Mouse (Mus musculus): ENCODE measurements around the gene Slco2b1.
"Not testable (repeated sequence)": the region's sequence is repeated elsewhere in the genome, so short reads cannot be mapped to it uniquely, and the experiment has no call there.

The Slco2b1 gene

DNA sequence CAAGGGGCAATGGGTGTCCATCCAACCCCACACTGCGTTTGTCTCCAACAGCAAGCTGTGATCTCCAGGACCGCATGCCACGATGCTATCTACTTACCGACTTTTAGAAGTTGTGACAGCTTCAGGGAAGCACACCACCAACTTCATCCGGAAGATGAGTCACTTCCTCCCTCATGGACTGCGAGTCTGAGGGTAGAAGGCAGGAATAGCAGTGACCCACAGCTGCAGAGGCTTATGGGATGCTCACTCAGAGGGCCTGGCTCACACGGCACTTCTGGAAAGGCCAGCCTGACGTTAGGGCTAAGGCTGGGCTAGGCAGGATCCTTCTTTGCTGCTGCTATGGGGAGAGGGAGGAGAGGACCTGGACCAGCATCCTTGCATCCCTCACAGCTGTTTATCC lies at the start of gene Slco2b1:
Gene Slco2b1, minus strand, starts transcription at position 175 of the 400 bp plus-strand sequence.
- DNase-seq (ENCODE audit: extremely low spot score, low read depth, low spot score), result no peak

DNA sequence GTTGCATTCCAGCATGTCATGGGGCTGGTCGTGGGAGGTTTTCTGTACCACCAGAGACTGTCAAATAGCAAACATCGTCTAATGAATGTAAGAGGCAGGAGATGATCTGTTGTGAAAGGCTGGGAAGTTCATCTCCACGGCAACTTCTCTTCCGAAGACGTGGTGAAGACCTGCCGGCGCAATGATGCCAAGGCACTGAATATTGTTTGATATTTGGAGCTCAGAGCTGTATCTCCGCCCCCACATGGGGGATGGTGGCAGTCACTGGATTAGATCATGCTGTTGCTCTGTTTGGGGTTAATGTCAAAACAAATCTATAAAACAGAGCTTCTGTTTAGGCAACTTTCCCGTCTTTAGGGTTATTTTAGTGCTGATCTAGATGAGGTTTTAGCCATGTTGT lies 28.1 kb upstream of the Slco2b1 start:
- no peak for DNase-seq (ENCODE audit: extremely low spot score, low read depth, low spot score)

DNA sequence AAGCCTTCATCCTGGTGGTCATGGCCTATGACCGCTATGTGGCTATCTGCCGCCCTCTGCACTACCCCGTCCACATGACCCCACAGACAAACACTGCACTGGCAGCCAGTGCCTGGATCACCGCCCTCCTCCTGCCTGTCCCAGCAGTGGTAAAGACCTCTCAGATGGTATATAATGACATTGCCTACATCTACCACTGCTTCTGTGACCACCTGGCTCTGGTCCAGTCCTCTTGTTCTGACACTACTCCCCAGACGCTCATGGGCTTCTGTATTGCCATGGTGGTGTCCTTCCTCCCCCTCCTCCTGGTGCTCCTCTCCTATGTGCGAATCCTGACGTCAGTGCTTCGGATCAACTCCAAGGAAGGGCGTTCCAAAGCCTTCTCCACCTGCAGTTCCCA lies 24.4 kb upstream of the Slco2b1 start:
- DNase-seq (ENCODE audit: extremely low spot score, low read depth, low spot score), result not testable (repeated sequence)

DNA sequence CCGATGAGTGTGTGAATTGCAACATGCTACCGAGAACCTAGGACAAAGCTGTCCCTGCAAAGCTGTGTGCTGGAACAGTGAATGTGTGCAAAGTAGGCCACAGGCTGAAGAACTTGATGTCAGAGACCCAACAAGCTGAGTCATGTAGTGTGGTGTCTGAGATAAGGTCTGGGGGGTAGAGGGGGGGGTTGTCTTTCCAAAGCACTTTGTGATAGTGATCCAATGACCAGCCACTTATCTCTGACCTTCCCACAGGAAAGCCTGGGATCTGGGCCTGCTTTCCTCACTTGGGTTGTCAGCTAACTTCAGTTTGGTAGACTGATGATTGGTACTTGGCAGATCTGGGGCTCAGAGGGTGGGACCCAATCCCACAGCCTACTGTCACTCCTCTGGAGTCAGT lies 23.5 kb upstream of the Slco2b1 start:
- DNase-seq (ENCODE audit: extremely low spot score, low read depth, low spot score), result no peak

DNA sequence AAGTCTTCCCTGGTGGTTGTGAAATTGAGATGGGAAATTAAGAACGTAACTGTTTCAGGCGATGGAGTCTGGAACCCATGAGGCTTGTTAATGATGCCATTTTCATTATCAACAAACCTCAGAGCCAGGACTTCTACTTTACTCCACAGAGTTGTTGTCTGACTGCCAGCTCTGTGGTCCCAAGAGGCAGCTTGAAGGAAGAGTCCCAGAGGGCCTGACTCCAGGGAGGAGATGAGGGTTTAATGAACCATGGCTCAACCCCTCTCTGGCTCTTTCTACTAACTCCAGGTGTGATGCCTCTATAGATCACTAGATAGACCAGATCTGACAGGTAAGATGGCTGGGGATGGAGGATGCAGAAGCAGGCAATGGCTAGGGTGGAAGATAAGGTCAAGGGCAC lies 18.8 kb upstream of the Slco2b1 start, which contains the start of gene Olfr520:
Gene Olfr520, plus strand, starts transcription at position 301 of the 400 bp plus-strand sequence.
- DNase-seq (ENCODE audit: extremely low spot score, low read depth, low spot score), result no peak

DNA sequence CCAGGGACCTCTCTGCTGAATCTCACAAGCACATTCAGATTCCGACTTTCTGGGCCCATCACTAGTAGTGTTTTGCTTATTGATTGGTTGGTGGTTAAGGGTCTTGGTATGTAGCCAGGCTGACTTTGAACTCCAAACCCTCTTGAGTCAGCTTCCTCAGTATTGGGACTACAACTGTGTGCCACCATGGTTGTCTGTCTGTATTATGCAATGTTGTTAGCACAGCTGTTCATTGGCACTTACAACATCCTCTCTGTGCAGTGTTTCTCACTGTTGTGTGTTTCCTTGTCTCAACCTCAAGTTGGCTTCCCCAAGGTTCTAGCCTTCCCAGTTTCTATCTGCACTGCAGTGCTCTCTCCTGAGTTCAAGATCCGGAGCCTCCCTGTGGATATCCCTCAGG lies 5.4 kb upstream of the Slco2b1 start:
- DNase-seq (ENCODE audit: extremely low spot score, low read depth, low spot score), result no peak

DNA sequence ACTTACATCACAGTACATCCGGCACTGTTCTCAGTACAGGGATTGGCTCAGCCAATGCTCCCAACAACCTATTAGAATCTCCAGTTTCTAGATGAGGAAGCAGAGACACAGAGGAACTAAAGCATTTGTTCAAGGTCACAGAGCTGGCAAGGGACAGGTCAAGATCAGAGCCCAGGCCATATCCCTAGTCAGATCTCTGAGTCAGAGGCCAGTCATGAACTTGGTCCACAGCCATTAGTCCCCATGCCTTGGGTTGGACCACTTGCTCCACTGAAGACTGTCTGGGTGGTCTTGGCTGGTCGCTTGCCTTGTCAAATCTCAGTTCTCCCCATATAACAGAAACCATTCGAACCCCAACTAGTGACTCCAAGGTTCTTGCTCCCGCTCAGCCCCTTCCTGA lies 1.3 kb upstream of the Slco2b1 start:
- no peak for DNase-seq (ENCODE audit: extremely low spot score, low read depth, low spot score)

DNA sequence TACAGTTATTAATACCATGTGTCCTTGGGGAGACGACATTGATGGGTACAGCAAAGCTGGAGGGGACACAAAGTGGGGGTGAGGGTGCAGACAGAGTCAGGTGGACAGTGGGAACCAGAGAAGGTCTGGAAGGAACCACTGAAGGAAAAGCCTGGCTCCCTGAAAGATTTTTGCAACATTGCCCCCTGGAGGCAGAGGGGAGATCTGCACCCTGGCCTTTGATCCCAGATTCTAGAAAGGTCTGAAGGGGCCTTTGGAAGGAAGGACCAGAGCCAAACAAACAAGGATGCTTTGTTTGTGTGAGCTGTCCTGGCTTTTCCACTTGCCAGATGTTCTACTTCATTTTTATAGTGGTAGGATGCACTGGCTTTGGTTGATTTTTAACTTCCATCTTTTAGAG lies 664 bp downstream of the Slco2b1 start:
- DNase-seq (ENCODE audit: extremely low spot score, low read depth, low spot score), result peak; percentile 39

DNA sequence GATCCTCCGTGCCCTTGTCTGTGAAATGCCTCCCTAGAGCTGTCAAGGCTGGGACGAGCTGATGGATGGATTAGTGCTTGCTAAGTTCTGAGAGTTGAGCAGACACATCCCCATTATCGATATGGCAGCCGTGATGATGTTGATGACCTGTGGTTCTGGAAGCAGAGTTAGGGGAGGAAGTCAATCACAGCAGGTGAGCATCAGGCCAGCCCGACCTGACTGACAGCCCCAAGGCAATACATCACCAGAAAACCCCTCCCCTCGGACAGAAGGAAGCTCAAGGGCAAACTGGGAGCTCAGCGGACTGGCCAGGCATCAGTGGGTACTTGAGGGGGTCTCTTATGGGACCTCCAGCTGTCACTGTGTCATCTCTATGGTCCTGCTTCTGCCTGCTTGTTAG lies 1.1 kb downstream of the Slco2b1 start:
- no peak for DNase-seq (ENCODE audit: extremely low spot score, low read depth, low spot score)

DNA sequence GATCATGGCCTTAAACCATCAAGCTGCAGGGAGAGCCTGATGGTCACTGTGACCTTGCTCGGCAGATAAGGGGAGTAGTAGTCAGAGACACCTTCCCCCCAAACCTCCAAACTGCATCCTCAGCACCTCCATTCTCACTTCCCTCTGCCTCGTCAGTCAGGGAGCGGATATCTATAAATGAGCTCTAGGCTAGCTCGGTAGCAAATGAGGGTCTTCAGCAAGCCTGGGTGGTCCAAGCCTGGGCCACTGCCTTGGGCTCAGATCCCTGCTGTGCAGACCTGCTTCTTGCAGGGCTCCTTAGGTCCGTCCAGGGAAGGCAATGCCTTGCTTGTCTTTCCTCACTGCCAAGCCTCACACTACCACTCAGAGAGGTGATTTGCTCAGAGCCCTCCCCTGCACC lies 2.4 kb downstream of the Slco2b1 start:
- DNase-seq (ENCODE audit: extremely low spot score, low read depth, low spot score), result no peak

DNA sequence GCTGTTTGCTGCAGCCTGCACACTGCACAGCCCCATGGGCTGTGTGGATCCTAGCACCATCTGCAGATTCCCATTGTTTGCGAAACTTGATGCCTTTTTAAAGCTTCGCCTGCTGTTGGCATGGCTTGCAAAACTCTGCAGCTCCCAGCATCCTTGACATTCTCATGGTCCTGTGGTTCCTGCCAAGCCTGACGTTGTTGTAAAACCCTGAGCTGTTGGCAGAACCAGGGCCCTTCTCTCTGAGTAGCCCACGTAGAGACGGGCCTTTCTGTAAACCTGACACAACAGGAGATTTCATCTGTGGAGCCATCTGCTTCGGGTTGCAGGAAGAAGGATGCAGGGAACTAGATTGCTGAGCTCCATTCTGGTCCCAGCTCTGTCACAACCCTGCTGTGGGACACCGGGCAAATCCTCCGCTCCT lies 2.8 kb downstream of the Slco2b1 start:
- no peak for DNase-seq (ENCODE audit: extremely low spot score, low read depth, low spot score)

DNA sequence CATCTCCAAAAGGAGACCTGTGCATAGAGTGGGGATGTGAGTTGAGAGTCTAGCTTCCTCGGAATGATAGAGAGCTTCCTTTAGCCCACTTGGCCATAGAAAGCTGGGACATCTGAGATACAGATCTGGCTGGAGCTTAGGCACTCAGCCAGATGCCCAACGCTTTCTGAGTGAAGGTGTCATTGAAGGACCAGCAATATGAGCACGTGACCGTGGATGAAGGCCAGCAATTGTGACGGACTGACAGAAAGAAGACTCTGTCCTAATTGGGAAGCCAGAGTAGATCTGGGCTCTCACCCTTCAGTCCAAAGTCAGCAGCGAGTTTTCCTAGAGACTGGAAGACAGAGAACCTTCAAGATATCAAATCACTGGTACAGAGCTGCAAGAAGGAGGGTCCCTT lies 3.5 kb downstream of the Slco2b1 start:
- no peak for DNase-seq (ENCODE audit: extremely low spot score, low read depth, low spot score)

DNA sequence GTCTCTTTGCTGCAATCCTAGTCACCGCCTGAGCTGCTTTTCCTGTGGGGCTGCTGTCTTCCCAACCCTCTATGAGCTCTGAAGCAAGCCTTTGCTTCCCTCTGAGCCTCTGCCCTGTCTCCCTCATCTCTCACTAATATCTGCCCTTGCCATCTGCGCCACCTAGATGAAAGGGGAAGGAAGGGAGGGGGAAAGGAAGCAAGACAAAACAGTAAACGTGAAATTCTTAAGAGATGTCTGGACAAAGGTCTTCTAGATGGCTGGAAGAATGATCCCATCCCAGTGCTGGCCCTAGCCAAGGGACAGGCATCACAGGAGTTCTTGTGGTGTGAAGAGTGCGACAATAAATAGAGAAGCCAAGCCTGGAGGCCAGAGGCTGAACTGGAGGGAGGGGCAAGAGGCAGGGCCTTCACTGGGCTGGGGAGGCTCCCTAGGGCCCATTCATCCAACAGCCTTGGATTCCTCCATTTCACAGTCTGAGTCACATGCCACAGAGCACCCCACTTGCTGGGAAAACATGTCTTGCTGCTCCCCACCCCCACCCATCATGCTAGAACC lies 4.0 kb downstream of the Slco2b1 start:
- no peak for DNase-seq (ENCODE audit: extremely low spot score, low read depth, low spot score)

DNA sequence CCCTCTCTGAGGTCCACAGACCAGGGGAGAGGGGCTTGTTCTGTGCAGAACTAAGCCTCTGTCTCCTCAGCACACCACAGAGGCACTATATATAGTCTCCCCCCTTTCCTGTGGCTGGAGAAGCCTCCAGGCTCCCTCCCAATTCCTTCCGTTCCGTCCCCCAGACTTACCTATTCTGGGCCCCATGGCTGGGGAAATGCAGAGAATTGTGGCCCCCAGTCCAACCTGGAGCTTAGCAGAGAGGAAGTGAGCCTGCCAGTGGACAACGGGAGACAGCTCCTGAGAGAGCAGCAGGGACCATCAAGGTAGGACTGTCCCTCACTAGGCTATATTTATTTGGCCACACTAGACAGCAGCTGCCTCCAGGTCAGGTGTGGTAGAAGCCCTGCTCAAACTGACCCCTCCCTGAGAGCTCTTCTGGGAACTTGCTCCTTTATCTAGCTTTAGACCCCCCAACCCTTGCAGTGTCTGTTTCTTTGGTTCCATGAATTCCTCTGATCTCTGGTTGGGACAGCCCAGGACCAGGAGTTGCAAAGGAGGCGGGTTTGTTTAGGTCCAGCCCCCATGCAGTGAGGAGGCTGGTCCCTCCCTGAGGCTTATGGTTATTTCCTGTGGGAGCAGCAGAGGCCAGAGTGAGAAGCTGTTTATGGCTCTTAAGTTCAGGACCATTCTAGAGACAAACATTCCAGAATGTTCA lies 4.7 kb downstream of the Slco2b1 start:
- no peak for DNase-seq (ENCODE audit: extremely low spot score, low read depth, low spot score)

DNA sequence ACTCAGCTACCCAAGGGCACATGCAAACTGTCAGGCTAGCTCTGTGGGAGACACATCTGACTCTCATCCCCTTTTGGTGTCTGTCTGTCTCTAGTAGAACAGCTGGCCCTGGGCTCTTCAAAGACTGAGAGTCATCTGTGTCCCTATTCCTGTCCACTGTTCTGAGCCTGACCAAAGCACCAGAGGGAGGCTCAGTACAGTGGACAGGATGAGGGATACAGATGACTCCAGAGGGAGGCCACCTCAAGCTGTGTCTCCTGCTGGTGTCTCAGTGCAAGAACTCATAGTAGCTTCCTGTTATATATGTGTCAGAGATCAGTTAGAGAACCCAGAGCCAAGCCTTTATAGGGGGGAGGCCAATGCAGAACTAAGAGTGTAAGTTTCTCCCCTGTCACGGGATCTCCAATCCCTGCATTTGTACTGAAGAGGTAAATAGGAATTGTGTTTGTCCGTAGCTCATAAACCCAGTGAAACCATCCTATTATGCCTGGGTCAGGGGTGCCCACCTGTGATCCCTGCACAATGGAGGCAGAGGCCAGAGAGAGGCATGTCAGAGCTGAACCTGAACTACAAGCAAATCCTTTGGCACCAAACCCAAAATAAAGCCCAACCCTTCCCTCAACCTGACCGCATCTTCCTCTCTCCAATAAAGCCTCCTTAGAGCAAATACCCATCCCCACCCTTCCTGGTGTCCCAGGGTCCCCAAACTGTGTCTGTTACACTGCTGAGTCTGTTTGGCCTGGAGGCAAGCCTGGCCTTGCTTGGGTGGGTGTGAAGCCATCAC lies 6.2 kb downstream of the Slco2b1 start:
- no peak for DNase-seq (ENCODE audit: extremely low spot score, low read depth, low spot score)

DNA sequence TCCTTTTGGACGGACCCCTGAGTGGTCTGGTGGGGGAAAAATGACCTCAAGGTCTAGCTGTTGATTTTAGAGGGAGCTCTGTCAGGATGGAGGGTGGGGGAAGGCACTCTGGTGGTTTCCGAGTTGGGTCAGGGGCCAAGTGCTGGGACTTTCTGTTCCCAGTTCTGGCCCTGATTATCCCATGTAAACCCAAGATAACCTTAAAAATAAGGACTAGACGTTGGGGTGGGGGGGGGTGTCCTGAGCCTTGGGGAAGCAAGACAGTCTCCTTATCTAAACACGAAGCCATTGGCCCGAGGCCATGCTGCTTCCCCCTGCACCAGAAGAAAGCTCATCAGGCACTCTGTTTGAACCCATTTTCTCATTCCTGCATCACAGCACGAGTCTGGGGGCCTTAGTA lies 8.9 kb downstream of the Slco2b1 start:
- no peak for DNase-seq (ENCODE audit: extremely low spot score, low read depth, low spot score)

DNA sequence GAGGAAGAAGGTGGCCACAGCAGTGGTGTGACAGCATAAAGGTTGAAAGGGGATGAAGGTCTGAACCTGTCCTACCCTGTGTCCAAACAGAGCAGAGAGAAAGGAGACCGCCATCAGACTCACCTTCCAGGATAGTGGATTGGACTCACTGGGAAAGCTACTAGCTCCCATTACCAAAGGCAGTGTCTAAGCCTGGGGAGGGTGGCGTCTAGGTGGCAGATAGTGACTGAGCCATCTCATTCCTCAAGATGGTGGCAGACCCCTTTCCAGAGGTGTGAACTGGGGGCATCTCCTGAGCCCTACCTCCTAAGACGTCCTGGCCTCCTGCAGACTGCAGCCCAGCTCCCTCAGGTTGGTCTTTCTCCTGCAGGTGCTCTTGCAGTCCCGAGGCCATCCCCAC lies 10.5 kb downstream of the Slco2b1 start:
- DNase-seq (ENCODE audit: extremely low spot score, low read depth, low spot score), result no peak

DNA sequence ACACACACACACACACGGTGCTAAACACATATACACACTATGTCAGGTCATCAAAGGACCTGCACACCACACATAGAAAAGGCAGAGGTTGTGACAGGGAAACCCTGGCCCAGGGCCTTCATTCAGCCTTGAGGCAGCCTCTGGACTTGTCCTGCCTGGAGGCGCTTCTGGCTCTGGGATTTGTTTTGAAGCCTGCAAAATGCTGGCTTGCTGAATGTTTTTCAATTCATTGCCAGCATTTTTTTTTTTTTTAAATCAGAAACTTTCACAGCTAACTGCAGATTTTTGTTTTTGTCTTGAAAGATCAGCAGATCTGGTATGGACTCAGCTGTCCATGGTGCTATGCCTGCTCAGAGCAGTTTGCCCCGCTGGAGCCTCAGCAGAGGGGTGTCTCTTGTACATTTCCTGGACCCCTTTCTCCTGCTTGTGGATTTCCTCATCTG lies 11.4 kb downstream of the Slco2b1 start:
- DNase-seq (ENCODE audit: extremely low spot score, low read depth, low spot score), result no peak

DNA sequence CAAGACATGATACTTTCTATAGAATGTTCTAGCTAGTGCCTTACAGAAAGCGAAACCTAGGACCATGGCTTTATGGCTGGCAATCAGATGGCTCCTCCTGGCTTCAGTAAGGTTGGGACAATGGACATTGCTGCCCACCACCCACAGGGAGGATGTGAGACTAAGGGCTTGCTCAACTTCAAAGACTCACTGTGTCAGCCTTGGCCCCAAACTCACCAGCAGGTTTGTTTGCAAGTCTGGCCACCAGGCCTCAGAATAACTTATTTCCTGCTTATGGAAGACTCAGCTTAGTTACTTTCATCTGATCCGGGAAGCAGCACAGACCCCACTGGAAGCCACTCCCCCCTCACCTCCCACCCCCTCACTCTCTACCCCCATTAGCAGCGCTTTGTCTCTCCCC lies 12.0 kb downstream of the Slco2b1 start:
- no peak for DNase-seq (ENCODE audit: extremely low spot score, low read depth, low spot score)

DNA sequence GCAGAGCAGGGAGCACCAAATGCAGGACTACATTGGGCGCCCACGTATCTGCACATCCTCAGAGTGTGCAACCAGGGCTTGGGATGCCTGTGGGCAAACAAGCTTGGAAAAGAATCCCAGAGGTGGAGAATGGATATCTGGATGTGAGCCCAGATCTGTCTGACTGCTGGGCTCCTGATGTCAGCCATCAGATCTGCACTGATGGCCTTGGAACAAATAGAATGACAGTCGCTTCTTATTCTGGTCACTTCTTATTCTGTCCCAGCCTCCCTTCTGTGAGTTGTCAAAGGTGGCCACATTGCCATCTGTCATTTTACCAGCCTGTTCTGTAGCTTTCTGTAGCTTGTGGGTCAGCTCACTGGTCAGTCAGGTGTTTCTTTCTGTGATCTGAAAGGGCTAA lies 12.6 kb downstream of the Slco2b1 start:
- DNase-seq (ENCODE audit: extremely low spot score, low read depth, low spot score), result no peak

DNA sequence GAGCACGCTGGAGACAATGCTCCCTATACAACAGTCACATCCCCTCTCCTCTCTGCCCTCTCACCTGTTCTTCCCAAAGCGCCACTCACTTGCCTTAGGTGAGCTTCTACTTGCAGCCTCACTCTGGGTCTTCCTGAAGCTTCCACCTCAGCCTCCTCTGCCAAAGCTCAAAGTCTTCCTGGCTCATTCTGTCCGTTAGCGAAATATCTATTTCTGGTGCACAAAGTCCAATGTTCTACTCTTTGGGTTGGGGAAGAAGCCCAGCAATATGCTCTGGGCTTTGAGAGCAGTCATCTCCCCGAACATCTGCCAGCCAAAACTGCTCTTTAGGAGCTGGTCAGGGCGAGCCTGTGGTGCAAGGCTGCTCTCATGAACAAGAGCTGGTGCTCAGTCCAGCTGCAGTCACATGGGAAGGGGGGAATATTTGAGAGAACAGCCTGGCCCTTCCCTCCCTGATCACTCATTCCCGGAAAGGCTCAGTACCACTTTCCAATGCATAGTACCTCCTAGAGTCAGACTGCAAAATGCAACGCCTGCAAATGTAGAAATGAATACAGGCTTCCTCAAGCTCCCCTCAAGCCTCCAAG lies 15.6 kb downstream of the Slco2b1 start:
- DNase-seq (ENCODE audit: extremely low spot score, low read depth, low spot score), result no peak

DNA sequence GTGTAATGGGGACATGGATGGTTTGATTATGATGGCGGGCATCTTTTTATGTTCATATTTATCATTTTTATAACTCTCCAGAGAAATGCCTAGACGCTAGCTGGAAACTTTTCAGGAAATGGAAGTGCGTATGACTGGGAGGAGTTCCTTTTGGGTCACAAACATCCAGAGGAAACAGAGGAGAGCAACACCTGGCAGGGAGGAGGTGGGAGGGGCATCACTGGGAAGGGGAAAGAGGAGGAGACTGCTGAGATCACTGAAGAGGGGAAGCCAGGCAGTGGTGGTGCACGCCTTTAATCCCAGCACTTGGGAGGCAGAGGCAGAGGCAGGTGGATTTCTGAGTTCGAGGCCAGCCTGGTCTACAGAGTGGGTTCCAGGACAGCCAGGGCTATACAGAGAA lies 16.7 kb downstream of the Slco2b1 start:
- DNase-seq (ENCODE audit: extremely low spot score, low read depth, low spot score), result not testable (repeated sequence)

All from hindlimb bud, embryonic 11.5 days (tissue).